Mouse (Mus musculus): Measurements from ENCODE around the gene Cisd3.
"Not testable (repeated sequence)": the region's sequence is repeated elsewhere in the genome, so short reads cannot be mapped to it uniquely, and the experiment has no call there.

The Cisd3 gene

GRCm38 (mm10) chr11:97711200-97711900 lies 25.7 kb downstream of the Cisd3 start:
- DNase-seq (ENCODE audit: low spot score in 2 of 2): no peak

- no peak for DNase-seq (ENCODE audit: low spot score in 2 of 2)
Observed at GRCm38 (mm10) chr11:97712286-97712685, 26.7 kb downstream of the Cisd3 start.

- DNase-seq (ENCODE audit: low spot score in 2 of 2): no peak
Observed at GRCm38 (mm10) chr11:97713896-97714295, 28.3 kb downstream of the Cisd3 start.

- DNase-seq (ENCODE audit: low spot score in 2 of 2): no peak
Observed at GRCm38 (mm10) chr11:97714356-97714755, 28.7 kb downstream of the Cisd3 start.

- DNase-seq (ENCODE audit: low spot score in 2 of 2): no peak
Observed at GRCm38 (mm10) chr11:97714784-97715760, 29.4 kb downstream of the Cisd3 start.

- no peak for DNase-seq (ENCODE audit: low spot score in 2 of 2)
Observed at GRCm38 (mm10) chr11:97716021-97716420, 30.4 kb downstream of the Cisd3 start.

- no peak for DNase-seq (ENCODE audit: low spot score in 2 of 2)
Observed at GRCm38 (mm10) chr11:97717369-97718280, 32.0 kb downstream of the Cisd3 start.

GRCm38 (mm10) chr11:97718281-97718860 lies 32.7 kb downstream of the Cisd3 start:
- peak; percentile 67 to 75 for DNase-seq (ENCODE audit: low spot score in 2 of 2)

GRCm38 (mm10) chr11:97719041-97719440 lies 33.4 kb downstream of the Cisd3 start:
- no peak for DNase-seq (ENCODE audit: low spot score in 2 of 2)

GRCm38 (mm10) chr11:97721338-97721737 lies 35.7 kb downstream of the Cisd3 start:
- no peak for DNase-seq (ENCODE audit: low spot score in 2 of 2)

GRCm38 (mm10) chr11:97723709-97724108 lies 38.1 kb downstream of the Cisd3 start:
- DNase-seq (ENCODE audit: low spot score in 2 of 2): no peak

- peak; percentile 50 to 58 for DNase-seq (ENCODE audit: low spot score in 2 of 2)
Observed at GRCm38 (mm10) chr11:97728311-97728710, 42.7 kb downstream of the Cisd3 start.

GRCm38 (mm10) chr11:97728730-97729129 lies 43.1 kb downstream of the Cisd3 start:
- DNase-seq (ENCODE audit: low spot score in 2 of 2): no peak

GRCm38 (mm10) chr11:97733689-97734088 lies 48.1 kb downstream of the Cisd3 start:
- DNase-seq (ENCODE audit: low spot score in 2 of 2): no peak

GRCm38 (mm10) chr11:97734810-97735209 lies 49.2 kb downstream of the Cisd3 start:
- not testable (repeated sequence) for DNase-seq (ENCODE audit: low spot score in 2 of 2)

GRCm38 (mm10) chr11:97736645-97737044 lies 51.0 kb downstream of the Cisd3 start:
- no peak for DNase-seq (ENCODE audit: low spot score in 2 of 2)

GRCm38 (mm10) chr11:97737600-97737999 lies 52.0 kb downstream of the Cisd3 start:
- DNase-seq (ENCODE audit: low spot score in 2 of 2): no peak
